Mouse (Mus musculus) kidney, adult 2 months (tissue): ENCODE measurements around the gene Pkhd1.

Experiments used
- CTCF ChIP-seq: fragments of 200-500 bp; conservative IDR thresholded peaks from 2 replicates; pipeline ENCODE4 v1.5.1; 2011; ENCODE audit warnings: low read depth, mild to moderate bottlenecking, control low read depth, low read length, moderate library complexity, mixed read lengths; ENCODE audit not compliant: insufficient read depth, insufficient read length
- POLR2A ChIP-seq: fragments of 200-500 bp; IDR thresholded peaks from one replicate; pipeline ENCODE4 v1.6.1; 2011; ENCODE audit warnings: low read depth, low read length, control low read depth

DNA sequence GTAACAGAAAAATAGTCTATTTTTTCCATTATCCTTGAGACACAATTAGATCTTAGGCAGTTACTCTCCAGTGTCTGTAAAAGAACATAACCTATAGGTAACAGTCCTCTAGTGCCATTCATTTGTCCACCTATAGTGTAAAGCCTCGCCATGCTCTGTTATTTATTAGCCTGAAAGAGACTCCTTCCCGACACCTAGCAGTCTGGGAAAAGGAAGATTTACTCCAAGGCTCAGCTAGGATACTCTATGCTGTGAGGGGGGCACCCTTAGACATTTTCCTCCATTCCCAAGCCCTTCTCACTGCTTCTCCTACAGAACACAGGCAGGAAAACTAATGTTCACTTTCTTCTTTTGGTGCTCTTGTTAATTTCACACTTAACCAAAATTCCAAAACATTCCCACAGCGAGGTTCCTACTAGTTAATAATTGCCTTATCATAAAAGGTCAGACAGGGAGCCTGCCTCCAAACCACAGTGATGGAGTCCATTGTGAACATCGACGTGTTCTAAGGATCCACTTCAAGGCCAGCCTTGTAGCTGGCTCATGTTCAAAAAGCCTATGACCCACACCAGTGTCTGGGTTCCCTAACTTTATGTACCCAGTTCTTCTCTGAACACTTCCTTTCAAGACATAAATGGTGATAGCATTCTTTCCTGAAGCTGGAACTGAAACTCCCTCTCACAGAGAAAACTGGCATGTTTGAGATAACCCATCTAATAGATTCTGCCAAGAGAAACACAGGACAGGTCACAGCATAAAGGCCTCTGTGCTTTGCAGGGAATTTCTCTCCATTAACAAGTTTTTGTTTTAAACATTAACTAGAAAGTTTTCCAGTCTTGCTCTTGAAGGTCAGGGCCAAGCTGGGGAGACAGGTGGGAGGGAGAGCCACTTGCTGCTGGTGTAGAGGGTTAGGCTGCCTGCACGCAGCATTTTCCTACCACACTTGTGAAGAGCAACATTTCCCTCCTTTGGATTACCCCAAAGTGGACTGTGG, 35.9 kb upstream of the Pkhd1 start:
- no peak for TF ChIP-seq CTCF
- TF ChIP-seq POLR2A = no peak
